Mouse (Mus musculus) erythroblast, embryonic 14.5 days (primary cell): ENCODE data around the gene Nfia.

Experiments
- GATA1 ChIP-seq: IDR thresholded peaks from 2 replicates; pipeline ENCODE4 v1.6.1; 2012; ENCODE audit warnings: low read length, inconsistent platforms, mixed read lengths
- TAL1 ChIP-seq: IDR thresholded peaks from 3 replicates; pipeline ENCODE4 v1.6.1; 2012; ENCODE audit warnings: low read length, inconsistent platforms, mixed read lengths

DNA sequence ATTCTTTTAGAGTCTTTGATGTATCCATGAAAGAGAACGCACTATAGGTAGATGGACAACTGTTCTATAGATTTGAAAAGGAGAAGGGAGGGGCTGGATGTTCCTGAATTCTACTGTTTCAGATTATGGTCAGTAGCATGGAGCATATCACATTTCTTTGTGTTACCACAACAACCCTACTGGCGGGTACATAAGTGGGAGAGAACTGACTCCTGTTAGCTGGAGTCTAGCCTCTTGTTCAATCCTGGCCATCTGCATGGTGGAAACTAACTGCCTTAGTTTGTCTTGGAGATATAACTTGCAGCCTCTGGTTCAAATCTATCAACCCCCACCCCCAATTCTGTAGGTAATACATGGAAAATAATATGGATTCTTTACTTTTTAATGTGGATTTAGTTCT, 1.3 kb downstream of the Nfia start:
- TF ChIP-seq GATA1, result no peak
- no peak for TF ChIP-seq TAL1
